Mouse (Mus musculus) embryo, embryonic 9.5 days (tissue): ENCODE measurements around the gene Gprin3.
"Not testable (repeated sequence)": the region's sequence is repeated elsewhere in the genome, so short reads cannot be mapped to it uniquely, and the experiment has no call there.

Experiments used
- DNase-seq: peaks from one replicate; pipeline ENCODE4 v3.0.0-alpha.2; 2017; ENCODE audit errors: extremely low spot score

The Gprin3 gene

GRCm38 (mm10) chr6:59348673-59349072 lies 77.4 kb downstream of the Gprin3 start:
- no peak for DNase-seq

GRCm38 (mm10) chr6:59341146-59341545 lies 84.9 kb downstream of the Gprin3 start:
- no peak for DNase-seq

GRCm38 (mm10) chr6:59328297-59328696 lies 97.8 kb downstream of the Gprin3 start:
- no peak for DNase-seq

GRCm38 (mm10) chr6:59315868-59316267 lies 110.2 kb downstream of the Gprin3 start:
- no peak for DNase-seq

- DNase-seq, result no peak
These were observed 111.0 kb downstream of the Gprin3 start for GRCm38 (mm10) chr6:59315090-59315489.

GRCm38 (mm10) chr6:59313162-59313561 lies 112.9 kb downstream of the Gprin3 start:
- no peak for DNase-seq

- no peak for DNase-seq
These were observed 114.9 kb downstream of the Gprin3 start for GRCm38 (mm10) chr6:59311241-59311640.

GRCm38 (mm10) chr6:59304235-59304942 lies 121.7 kb downstream of the Gprin3 start:
- DNase-seq, result not testable (repeated sequence)

GRCm38 (mm10) chr6:59303031-59303430 lies 123.1 kb downstream of the Gprin3 start:
- no peak for DNase-seq
